8 mouse cellular contexts compared by ENCODE assay signal in genomic region chr9:110244567-110244888, GRCm38 (mm10). TPM values are rescaled to one million over a fixed set of nuclear protein-coding genes. Genes with fewer than 3 reads are reported as not detected.
DNase-seq lines count a peak whose midpoint lies in the region; ATAC-seq and TF ChIP-seq lines count a peak whose summit lies in the region.

No protein-coding gene starts in this region.

- H3K27me3 ChIP-seq in testis, adult 2 months (ENCODE audit: control insufficient read depth, insufficient read depth, low read length): no peaks in the 10 kb centered on the region
- H3K27me3 ChIP-seq in liver, embryonic 12.5 days (replicated peaks): peaks cover 58% of the 10 kb centered on the region

- peak overlapping the region; percentile 73 for H3K4me3 ChIP-seq in testis, adult 2 months (ENCODE audit: control insufficient read depth, low read depth, low read length)
- peak overlapping the region; percentile 64 for H3K4me3 ChIP-seq in liver, embryonic 12.5 days

- TF ChIP-seq CTCF in testis, adult 2 months (IDR thresholded peaks at IDR 0.05; ENCODE audit: control insufficient read depth, insufficient read depth, insufficient replicate concordance, low read depth, low read length): no peak

- H3K4me2 ChIP-seq in liver, embryonic 12.5 days: peak overlapping the region; percentile 92

- TF ChIP-seq POLR2A in testis, adult 2 months (IDR thresholded peaks at IDR 0.05; ENCODE audit: control insufficient read depth, low read depth, low read length): no peak

- peak; percentile 26; the same call in 1 of the 2 replicates for ATAC-seq in liver, embryonic 12.5 days

- WGBS in liver, embryonic 12.5 days (ENCODE audit: insufficient replicate concordance): 26% methylated on average over 7 of the region's 7 CpGs

- H3K4me1 ChIP-seq in testis, adult 2 months (ENCODE audit: control insufficient read depth, insufficient read depth, low read length): peaks cover 22% of the 10 kb centered on the region
- peaks cover 21% of the 10 kb centered on the region for H3K4me1 ChIP-seq in liver, embryonic 12.5 days

- no peaks in the 10 kb centered on the region for H3K36me3 ChIP-seq in testis, adult 2 months (ENCODE audit: control insufficient read depth, insufficient read depth, low read length)
- H3K36me3 ChIP-seq in liver, embryonic 12.5 days: peaks cover 16% of the 10 kb centered on the region

- H3K9me3 ChIP-seq in liver, embryonic 12.5 days (replicated peaks): no peaks in the 10 kb centered on the region

- H3K27ac ChIP-seq in testis, adult 2 months (ENCODE audit: control insufficient read depth, insufficient read depth, low read depth, low read length): no peak overlapping the region
- H3K27ac ChIP-seq in liver, embryonic 12.5 days: no peak overlapping the region

- DNase-seq in embryo, embryonic 9.5 days (ENCODE audit: extremely low spot score): peak; percentile 29
- no peak for DNase-seq in embryo, embryonic 10.5 days (ENCODE audit: low spot score)
- no peak for DNase-seq in testis, postnatal 10 days (ENCODE audit: low spot score)
- no peak for DNase-seq in frontal cortex, postnatal 25 days (ENCODE audit: low spot score in 2 of 2)
- no peak for DNase-seq in cerebellum, postnatal 10 days
- no peak for DNase-seq in adrenal gland, adult 2 months

- no peak overlapping the region for H3K9ac ChIP-seq in liver, embryonic 12.5 days

RNA-seq across cellular contexts. Expression of gene Cspg5, which starts 0.9 kb away (rescaled TPM):
- polyA plus RNA-seq in testis, adult 2 months (2012; rRNA removed): 1.6 and 2.0 TPM in 2 replicates
- 0.19 and 0.31 TPM in 2 replicates for polyA plus RNA-seq in liver, embryonic 12.5 days (2016; fragmentation: Nextera tagmentation; extraction: Ambion mirVana)
- 10 to 100 TPM; 18.0 to 19.6 TPM for total RNA-seq in adrenal gland, adult 2 months (2021)
- 10.8 and 13.9 TPM in 2 replicates for polyA plus RNA-seq in adrenal gland, adult 2 months (2012; rRNA removed)
